7 mouse cellular contexts compared by ENCODE assay signal in the genomic region with DNA sequence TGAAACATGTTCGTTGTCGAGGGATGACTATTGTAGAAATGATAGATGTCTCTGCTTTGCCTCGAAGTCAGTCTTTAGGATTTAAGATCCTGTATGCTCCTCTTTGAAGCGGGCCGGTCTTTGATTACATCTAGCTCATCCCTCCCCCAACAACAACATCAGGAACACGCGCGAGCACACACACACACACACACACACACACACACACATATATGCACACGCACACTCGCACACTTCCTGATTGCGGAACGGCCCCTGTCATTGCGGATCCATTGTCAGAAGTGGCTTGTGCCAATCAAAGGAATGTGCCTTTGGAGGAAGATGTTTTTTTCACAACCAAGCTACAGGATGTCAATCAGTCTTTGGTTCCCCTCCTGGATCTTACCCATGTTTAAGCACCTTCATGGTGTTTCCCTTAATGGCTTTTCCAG. TPM values are rescaled to one million over a fixed set of nuclear protein-coding genes. Genes with fewer than 3 reads are reported as not detected.
DNase-seq lines count a peak whose midpoint lies in the region; ATAC-seq and TF ChIP-seq lines count a peak whose summit lies in the region.

No protein-coding gene starts in this region.

- ATAC-seq in embryonic facial prominence, embryonic 13.5 days (ENCODE audit: insufficient number of reproducible peaks, insufficient read depth, low FRiP score, low TSS enrichment, low read depth): no peak
- 0 out of 2 replicates have a peak, but pooled peaks have one; percentile 11 for ATAC-seq in hindbrain, postnatal 0 days
- ATAC-seq in stomach, embryonic 14.5 days (ENCODE audit: insufficient number of reproducible peaks, insufficient read depth, low FRiP score, low read depth): no peak

- no peak for TF ChIP-seq POLR2A in spleen, adult 2 months (IDR thresholded peaks at IDR 0.05; ENCODE audit: low read depth, low read length)

- H3K4me2 ChIP-seq in embryonic facial prominence, embryonic 13.5 days: peak overlapping the region; percentile 90
- peak overlapping the region; percentile 93 for H3K4me2 ChIP-seq in hindbrain, postnatal 0 days (ENCODE audit: low read depth, low read length)
- H3K4me2 ChIP-seq in stomach, embryonic 14.5 days (replicated peaks; ENCODE audit: low read depth, low read length): peak overlapping the region; percentile 94

- peaks cover 2% of the 10 kb centered on the region; the same call in 1 of the 2 replicates for H3K4me1 ChIP-seq in spleen, adult 2 months (ENCODE audit: control insufficient read depth, insufficient read depth, insufficient read length)
- peaks cover 29% of the 10 kb centered on the region for H3K4me1 ChIP-seq in embryonic facial prominence, embryonic 13.5 days
- H3K4me1 ChIP-seq in hindbrain, postnatal 0 days (ENCODE audit: insufficient read depth, low read length): peaks cover 20% of the 10 kb centered on the region
- peaks cover 18% of the 10 kb centered on the region for H3K4me1 ChIP-seq in stomach, embryonic 14.5 days (ENCODE audit: control insufficient read depth, insufficient read depth, low read length)

- H3K27ac ChIP-seq in spleen, adult 2 months (ENCODE audit: insufficient read depth, low read length): peak overlapping the region; percentile 94
- peak overlapping the region; percentile 99 for H3K27ac ChIP-seq in embryonic facial prominence, embryonic 13.5 days
- peak overlapping the region; percentile 98; the same call in 1 of the 2 replicates for H3K27ac ChIP-seq in hindbrain, postnatal 0 days
- peak overlapping the region; percentile 96; the same call in 1 of the 2 replicates for H3K27ac ChIP-seq in stomach, embryonic 14.5 days (ENCODE audit: low read length)

- WGBS in spleen, adult 2 months: under 1% methylated on average over 13 of the region's 13 CpGs
- under 1% methylated on average over 13 of the region's 13 CpGs for WGBS in embryonic facial prominence, embryonic 13.5 days
- 2% methylated on average over 13 of the region's 13 CpGs for WGBS in hindbrain, postnatal 0 days
- under 1% methylated on average over 13 of the region's 13 CpGs for WGBS in stomach, embryonic 14.5 days

- DNase-seq in spleen, adult 2 months (ENCODE audit: low read depth in 1 of 2, low spot score in 2 of 2): peak in 1 of 2 experiments; percentile 22
- DNase-seq in spleen, adult 12 weeks (ENCODE audit: low spot score): no peak
- peak; percentile 39 for DNase-seq in hindbrain, postnatal 0 days (ENCODE audit: low spot score)
- DNase-seq in lung, postnatal 10 days: peak; percentile 45
- DNase-seq in cerebellum, adult 11-12 months: no peak

- no peaks in the 10 kb centered on the region for H3K27me3 ChIP-seq in spleen, adult 2 months (ENCODE audit: control insufficient read depth, insufficient read depth, low read length)
- H3K27me3 ChIP-seq in embryonic facial prominence, embryonic 13.5 days: no peaks in the 10 kb centered on the region
- no peaks in the 10 kb centered on the region for H3K27me3 ChIP-seq in hindbrain, postnatal 0 days (ENCODE audit: insufficient read depth, low read length)
- no peaks in the 10 kb centered on the region for H3K27me3 ChIP-seq in stomach, embryonic 14.5 days (ENCODE audit: control insufficient read depth, insufficient read depth, low read length)

- H3K36me3 ChIP-seq in spleen, adult 2 months (ENCODE audit: control insufficient read depth, insufficient read depth, low read length): no peaks in the 10 kb centered on the region
- no peaks in the 10 kb centered on the region for H3K36me3 ChIP-seq in embryonic facial prominence, embryonic 13.5 days
- H3K36me3 ChIP-seq in hindbrain, postnatal 0 days (ENCODE audit: insufficient read depth, low read length): no peaks in the 10 kb centered on the region
- H3K36me3 ChIP-seq in stomach, embryonic 14.5 days (ENCODE audit: control insufficient read depth, insufficient read depth, low read length): no peaks in the 10 kb centered on the region

- TF ChIP-seq CTCF in spleen, adult 2 months (IDR thresholded peaks at IDR 0.05; ENCODE audit: extremely low read depth, insufficient read depth, insufficient read length, insufficient replicate concordance): no peak
- TF ChIP-seq CTCF in hindbrain, postnatal 0 days (IDR thresholded peaks at IDR 0.05; ENCODE audit: low read depth): no peak

- H3K4me3 ChIP-seq in spleen, adult 2 months (ENCODE audit: extremely low read depth, insufficient read depth, insufficient read length): peak overlapping the region; percentile 85
- peak overlapping the region; percentile 85 for H3K4me3 ChIP-seq in embryonic facial prominence, embryonic 13.5 days
- H3K4me3 ChIP-seq in hindbrain, postnatal 0 days (ENCODE audit: low read length): peak overlapping the region; percentile 92
- peak overlapping the region; percentile 99 for H3K4me3 ChIP-seq in stomach, embryonic 14.5 days (ENCODE audit: low read depth, low read length)

- no peaks in the 10 kb centered on the region for H3K9me3 ChIP-seq in embryonic facial prominence, embryonic 13.5 days
- H3K9me3 ChIP-seq in hindbrain, postnatal 0 days (ENCODE audit: low read length): no peaks in the 10 kb centered on the region
- H3K9me3 ChIP-seq in stomach, embryonic 14.5 days (ENCODE audit: control insufficient read depth, low read depth, low read length): no peaks in the 10 kb centered on the region

- H3K9ac ChIP-seq in embryonic facial prominence, embryonic 13.5 days: peak overlapping the region; percentile 98
- peak overlapping the region; percentile 98 for H3K9ac ChIP-seq in hindbrain, postnatal 0 days (replicated peaks; ENCODE audit: low read length)
- peak overlapping the region; percentile 96 for H3K9ac ChIP-seq in stomach, embryonic 14.5 days (replicated peaks; ENCODE audit: low read depth, low read length)

RNA-seq across cellular contexts. Expression of a gene that starts 1.4 kb away (rescaled TPM):
- polyA plus RNA-seq in spleen, adult 2 months (2012; rRNA removed): 18.2 and 25.8 TPM in 2 replicates
- polyA plus RNA-seq in embryonic facial prominence, embryonic 13.5 days (2015; fragmentation: Nextera tagmentation; extraction: Ambion mirVana): 24.5 and 25.3 TPM in 2 replicates
- 23.0 and 28.8 TPM in 2 replicates for total RNA-seq in hindbrain, postnatal 0 days (2014; rRNA removed)
- 14.7 and 15.2 TPM in 2 replicates for polyA plus RNA-seq in hindbrain, postnatal 0 days (2015; fragmentation: Nextera tagmentation; extraction: Ambion mirVana)
- 11.7 and 13.9 TPM in 2 replicates for polyA plus RNA-seq in stomach, embryonic 14.5 days (2014; fragmentation: Nextera tagmentation; extraction: Ambion mirVana)

RNA-seq across cellular contexts. Expression of a gene that starts 9.6 kb away (rescaled TPM):
- polyA plus RNA-seq in spleen, adult 2 months (2012; rRNA removed): 0.08 and 0.14 TPM in 2 replicates
- polyA plus RNA-seq in embryonic facial prominence, embryonic 13.5 days (2015; fragmentation: Nextera tagmentation; extraction: Ambion mirVana): 2.0 and 2.8 TPM in 2 replicates
- total RNA-seq in hindbrain, postnatal 0 days (2014; rRNA removed): 1.8 and 2.0 TPM in 2 replicates
- 0.77 and 0.88 TPM in 2 replicates for polyA plus RNA-seq in hindbrain, postnatal 0 days (2015; fragmentation: Nextera tagmentation; extraction: Ambion mirVana)
- 2.3 and 2.5 TPM in 2 replicates for polyA plus RNA-seq in stomach, embryonic 14.5 days (2014; fragmentation: Nextera tagmentation; extraction: Ambion mirVana)

RNA-seq across cellular contexts. Expression of a gene that starts 47.1 kb away (rescaled TPM):
- polyA plus RNA-seq in spleen, adult 2 months (2012; rRNA removed): 46.5 and 49.5 TPM in 2 replicates
- 209 and 218 TPM in 2 replicates for polyA plus RNA-seq in embryonic facial prominence, embryonic 13.5 days (2015; fragmentation: Nextera tagmentation; extraction: Ambion mirVana)
- total RNA-seq in hindbrain, postnatal 0 days (2014; rRNA removed): 143 and 156 TPM in 2 replicates
- polyA plus RNA-seq in hindbrain, postnatal 0 days (2015; fragmentation: Nextera tagmentation; extraction: Ambion mirVana): 197 and 214 TPM in 2 replicates
- 224 and 239 TPM in 2 replicates for polyA plus RNA-seq in stomach, embryonic 14.5 days (2014; fragmentation: Nextera tagmentation; extraction: Ambion mirVana)

Comparison
In these comparisons a context has a peak if more than half of its experiments do, and no peak if none do; other contexts are left out.
1. DNase-seq: peak in hindbrain, postnatal 0 days (single experiment) and lung, postnatal 10 days (single experiment); none in spleen, adult 12 weeks (single experiment) and cerebellum, adult 11-12 months (single experiment).
2. Peak in every context shown above with its lines, with median percentiles within 50 percentile points of each other: H3K27ac ChIP-seq, H3K4me3 ChIP-seq, H3K4me2 ChIP-seq and H3K9ac ChIP-seq.